Mouse (Mus musculus): ENCODE measurements around the gene Nt5c2. TPM values are rescaled to one million over a fixed set of nuclear protein-coding genes. Genes with fewer than 3 reads are reported as not detected.

Gene Nt5c2
- polyA plus RNA-seq, 1 experiment from 2014 or later = 118 TPM

- Histone ChIP-seq H3K27me3 (no peaks in the 10 kb centered on the region), H3K4me1 (replicated peaks) (no peaks in the 10 kb centered on the region), H3K27ac (no peak overlapping the region), H3K36me3 (no peaks in the 10 kb centered on the region; the same call in 1 of the 2 replicates), H3K4me3 (no peak overlapping the region), H3K9me3 (replicated peaks) (no peaks in the 10 kb centered on the region), H3K9ac (no peak overlapping the region), H3K4me2 (no peak overlapping the region)
- 46% methylated on average over 13 of the region's 13 CpGs for WGBS
- ATAC-seq (replicated peaks; ENCODE audit: insufficient number of reproducible peaks, insufficient read depth, low FRiP score, low read depth) = no peak
Measured at GRCm38 (mm10) chr19:46878346-46878745, 136.6 kb downstream of the Nt5c2 start.

- Histone ChIP-seq H3K4me3 (no peak overlapping the region), H3K36me3 (no peaks in the 10 kb centered on the region), H3K9ac (no peak overlapping the region), H3K27ac (no peak overlapping the region), H3K4me2 (no peak overlapping the region), H3K27me3 (no peaks in the 10 kb centered on the region), H3K9me3 (replicated peaks) (no peaks in the 10 kb centered on the region), H3K4me1 (replicated peaks) (no peaks in the 10 kb centered on the region)
- WGBS = 82% methylated on average over 13 of the region's 13 CpGs
- ATAC-seq (replicated peaks; ENCODE audit: insufficient number of reproducible peaks, insufficient read depth, low FRiP score, low read depth) = no peak
Measured at GRCm38 (mm10) chr19:46877886-46878285, 137.1 kb downstream of the Nt5c2 start.

- Histone ChIP-seq H3K27me3 (no peaks in the 10 kb centered on the region), H3K4me1 (replicated peaks) (no peaks in the 10 kb centered on the region), H3K4me3 (no peak overlapping the region), H3K36me3 (no peaks in the 10 kb centered on the region), H3K9ac (no peak overlapping the region), H3K4me2 (no peak overlapping the region), H3K27ac (no peak overlapping the region), H3K9me3 (replicated peaks) (no peaks in the 10 kb centered on the region)
- ATAC-seq (replicated peaks; ENCODE audit: insufficient number of reproducible peaks, insufficient read depth, low FRiP score, low read depth) = 0 out of 2 replicates have a peak, but pooled peaks have one; percentile 57
- WGBS = 38% methylated on average over 12 of the region's 12 CpGs
Measured at GRCm38 (mm10) chr19:46875790-46876189, 139.2 kb downstream of the Nt5c2 start.

GRCm38 (mm10) chr19:46873924-46874323 is 141.0 kb downstream of the Nt5c2 start:
- ATAC-seq (replicated peaks; ENCODE audit: insufficient number of reproducible peaks, insufficient read depth, low FRiP score, low read depth) = no peak
- Histone ChIP-seq H3K27ac (no peak overlapping the region), H3K9ac (no peak overlapping the region), H3K4me3 (no peak overlapping the region), H3K27me3 (no peaks in the 10 kb centered on the region), H3K4me1 (replicated peaks) (peaks cover 2% of the 10 kb centered on the region; the same call in 1 of the 2 replicates), H3K36me3 (no peaks in the 10 kb centered on the region), H3K4me2 (no peak overlapping the region), H3K9me3 (replicated peaks) (no peaks in the 10 kb centered on the region)
- WGBS = 79% methylated on average over 3 of the region's 3 CpGs

GRCm38 (mm10) chr19:46871651-46872050 is 143.3 kb downstream of the Nt5c2 start:
- Histone ChIP-seq H3K36me3 (no peaks in the 10 kb centered on the region), H3K4me2 (no peak overlapping the region)

GRCm38 (mm10) chr19:46871096-46871495 is 143.9 kb downstream of the Nt5c2 start:
- 95% methylated on average over 4 of the region's 4 CpGs for WGBS
- H3K27ac ChIP-seq = no peak overlapping the region
- no peak for ATAC-seq (replicated peaks; ENCODE audit: insufficient number of reproducible peaks, insufficient read depth, low FRiP score, low read depth)
- no peak overlapping the region for H3K9ac ChIP-seq
- H3K36me3 ChIP-seq = no peaks in the 10 kb centered on the region
- no peaks in the 10 kb centered on the region for H3K27me3 ChIP-seq
- no peak overlapping the region for H3K4me2 ChIP-seq
- H3K4me3 ChIP-seq = no peak overlapping the region
- H3K4me1 ChIP-seq (replicated peaks) = peaks cover 2% of the 10 kb centered on the region; the same call in 1 of the 2 replicates
- H3K9me3 ChIP-seq (replicated peaks) = no peaks in the 10 kb centered on the region

More at GRCm38 (mm10) chr19:46871651-46872050, 143.3 kb downstream of the Nt5c2 start:
- peaks cover 2% of the 10 kb centered on the region; the same call in 1 of the 2 replicates for H3K4me1 ChIP-seq (replicated peaks)
- no peak overlapping the region for H3K9ac ChIP-seq
- no peaks in the 10 kb centered on the region for H3K9me3 ChIP-seq (replicated peaks)
- no peak for ATAC-seq (replicated peaks; ENCODE audit: insufficient number of reproducible peaks, insufficient read depth, low FRiP score, low read depth)
- WGBS = 64% methylated on average over 7 of the region's 7 CpGs
- no peak overlapping the region for H3K27ac ChIP-seq
- no peaks in the 10 kb centered on the region for H3K27me3 ChIP-seq
- H3K4me3 ChIP-seq = no peak overlapping the region

GRCm38 (mm10) chr19:46869526-46869925 is 145.4 kb downstream of the Nt5c2 start:
- H3K9me3 ChIP-seq (replicated peaks) = no peaks in the 10 kb centered on the region
- no peak for ATAC-seq (replicated peaks; ENCODE audit: insufficient number of reproducible peaks, insufficient read depth, low FRiP score, low read depth)
- H3K4me2 ChIP-seq = no peak overlapping the region
- no peaks in the 10 kb centered on the region for H3K27me3 ChIP-seq
- WGBS = 7% methylated on average over 6 of the region's 6 CpGs
- no peak overlapping the region for H3K4me3 ChIP-seq
- H3K27ac ChIP-seq = no peak overlapping the region
- H3K9ac ChIP-seq = no peak overlapping the region
- peaks cover 7% of the 10 kb centered on the region for H3K4me1 ChIP-seq (replicated peaks)
- H3K36me3 ChIP-seq = no peaks in the 10 kb centered on the region

- no peak for ATAC-seq (replicated peaks; ENCODE audit: insufficient number of reproducible peaks, insufficient read depth, low FRiP score, low read depth)
- Histone ChIP-seq H3K36me3 (no peaks in the 10 kb centered on the region), H3K9ac (no peak overlapping the region), H3K4me3 (no peak overlapping the region), H3K4me1 (replicated peaks) (peaks cover 7% of the 10 kb centered on the region), H3K27me3 (no peaks in the 10 kb centered on the region), H3K9me3 (replicated peaks) (no peaks in the 10 kb centered on the region), H3K27ac (no peak overlapping the region), H3K4me2 (no peak overlapping the region)
- 55% methylated on average over 11 of the region's 11 CpGs for WGBS
Measured at GRCm38 (mm10) chr19:46869049-46869448, 145.9 kb downstream of the Nt5c2 start.

- no peak for ATAC-seq (replicated peaks; ENCODE audit: insufficient number of reproducible peaks, insufficient read depth, low FRiP score, low read depth)
- Histone ChIP-seq H3K27me3 (no peaks in the 10 kb centered on the region), H3K9me3 (replicated peaks) (no peaks in the 10 kb centered on the region), H3K36me3 (no peaks in the 10 kb centered on the region), H3K27ac (no peak overlapping the region), H3K4me3 (no peak overlapping the region), H3K4me1 (replicated peaks) (peaks cover 19% of the 10 kb centered on the region), H3K9ac (no peak overlapping the region), H3K4me2 (no peak overlapping the region)
- 58% methylated on average over 4 of the region's 4 CpGs for WGBS
Measured at GRCm38 (mm10) chr19:46865381-46865780, 149.6 kb downstream of the Nt5c2 start.

GRCm38 (mm10) chr19:46864731-46865331 is 150.1 kb downstream of the Nt5c2 start:
- WGBS = 34% methylated on average over 6 of the region's 6 CpGs
- H3K4me3 ChIP-seq = no peak overlapping the region
- no peak overlapping the region for H3K27ac ChIP-seq
- H3K4me1 ChIP-seq (replicated peaks) = peaks cover 19% of the 10 kb centered on the region
- H3K4me2 ChIP-seq = no peak overlapping the region
- H3K36me3 ChIP-seq = no peaks in the 10 kb centered on the region
- no peaks in the 10 kb centered on the region for H3K9me3 ChIP-seq (replicated peaks)
- no peak overlapping the region for H3K9ac ChIP-seq
- no peak for ATAC-seq (replicated peaks; ENCODE audit: insufficient number of reproducible peaks, insufficient read depth, low FRiP score, low read depth)
- H3K27me3 ChIP-seq = no peaks in the 10 kb centered on the region

- no peak for ATAC-seq (replicated peaks; ENCODE audit: insufficient number of reproducible peaks, insufficient read depth, low FRiP score, low read depth)
- 55% methylated on average over 6 of the region's 6 CpGs for WGBS
- Histone ChIP-seq H3K4me1 (replicated peaks) (peaks cover 17% of the 10 kb centered on the region), H3K36me3 (no peaks in the 10 kb centered on the region), H3K4me2 (no peak overlapping the region), H3K4me3 (no peak overlapping the region), H3K9me3 (replicated peaks) (no peaks in the 10 kb centered on the region), H3K27ac (no peak overlapping the region), H3K27me3 (no peaks in the 10 kb centered on the region), H3K9ac (no peak overlapping the region)
Measured at GRCm38 (mm10) chr19:46864079-46864478, 150.9 kb downstream of the Nt5c2 start.

- Histone ChIP-seq H3K4me1 (replicated peaks) (peaks cover 17% of the 10 kb centered on the region), H3K27me3 (no peaks in the 10 kb centered on the region), H3K36me3 (no peaks in the 10 kb centered on the region), H3K9me3 (replicated peaks) (no peaks in the 10 kb centered on the region), H3K4me2 (no peak overlapping the region), H3K27ac (no peak overlapping the region), H3K9ac (no peak overlapping the region), H3K4me3 (no peak overlapping the region)
- 68% methylated on average over 17 of the region's 17 CpGs for WGBS
- no peak for ATAC-seq (replicated peaks; ENCODE audit: insufficient number of reproducible peaks, insufficient read depth, low FRiP score, low read depth)
Measured at GRCm38 (mm10) chr19:46863236-46863927, 151.6 kb downstream of the Nt5c2 start.

Measured in heart, embryonic 15.5 days (tissue).